Mouse (Mus musculus) small intestine, adult 2 months (tissue): ENCODE data around the gene Scn4b. TPM values are rescaled to one million over a fixed set of nuclear protein-coding genes. Genes with fewer than 3 reads are reported as not detected.

ENCODE experiments used
- H3K27ac ChIP-seq: fragments of 200-500 bp; 2 replicates; pipeline ENCODE4 v1.5.1; 2012; ENCODE audit warnings: low read depth, low read length, control low read depth, inconsistent platforms; ENCODE audit not compliant: insufficient read depth
- H3K27me3 ChIP-seq: fragments of 200-500 bp; 2 replicates; pipeline ENCODE4 v1.6.1; 2012; ENCODE audit warnings: mild to moderate bottlenecking, moderate library complexity, low read length, inconsistent platforms; ENCODE audit not compliant: control insufficient read depth, insufficient read depth
- H3K36me3 ChIP-seq: fragments of 200-500 bp; 2 replicates; pipeline ENCODE4 v1.6.1; 2012; ENCODE audit warnings: mild to moderate bottlenecking, low read length, control low read depth, inconsistent platforms; ENCODE audit not compliant: control insufficient read depth, insufficient read depth
- H3K4me1 ChIP-seq: fragments of 200-500 bp; 2 replicates; pipeline ENCODE4 v1.6.1; 2012; ENCODE audit warnings: low read length, inconsistent platforms, mixed read lengths; ENCODE audit not compliant: control insufficient read depth, insufficient read depth, insufficient read length
- H3K4me3 ChIP-seq: fragments of 200-500 bp; 2 replicates; pipeline ENCODE4 v1.5.1; 2012; ENCODE audit warnings: low read depth, mild to moderate bottlenecking, control low read depth, inconsistent platforms, low read length, moderate library complexity
- CTCF ChIP-seq: fragments of 200-500 bp; IDR thresholded peaks from 2 replicates; pipeline ENCODE4 v1.5.1; 2012; ENCODE audit warnings: low read depth, mild to moderate bottlenecking, control low read depth, inconsistent platforms, low read length, moderate library complexity, mixed read lengths; ENCODE audit not compliant: insufficient replicate concordance, insufficient read length; ENCODE audit errors: extremely low read depth
- POLR2A ChIP-seq: fragments of 200-500 bp; IDR thresholded peaks from 2 replicates; pipeline ENCODE4 v1.6.1; 2012; ENCODE audit warnings: low read depth, mild to moderate bottlenecking, control low read depth, inconsistent platforms, low read length, moderate library complexity
- WGBS: fragments of 180-500 bp; shearing (Covaris S2); methylation state at CpG from one replicate; pipeline ENCODE4 v1.1.7; 2018; 5-methylcytosine and 5-hydroxymethylcytosine counted together
- polyA plus RNA-seq: library from polyadenylated mRNA; depleted of rRNA; stranded (reverse); fragments of >200 nt; gene quantifications from 2 replicates; pipeline ENCODE4 v1.2.3, GENCODE M21; 2012

The Scn4b gene
- polyA plus RNA-seq, 1 experiment = 0.06 TPM

DNA sequence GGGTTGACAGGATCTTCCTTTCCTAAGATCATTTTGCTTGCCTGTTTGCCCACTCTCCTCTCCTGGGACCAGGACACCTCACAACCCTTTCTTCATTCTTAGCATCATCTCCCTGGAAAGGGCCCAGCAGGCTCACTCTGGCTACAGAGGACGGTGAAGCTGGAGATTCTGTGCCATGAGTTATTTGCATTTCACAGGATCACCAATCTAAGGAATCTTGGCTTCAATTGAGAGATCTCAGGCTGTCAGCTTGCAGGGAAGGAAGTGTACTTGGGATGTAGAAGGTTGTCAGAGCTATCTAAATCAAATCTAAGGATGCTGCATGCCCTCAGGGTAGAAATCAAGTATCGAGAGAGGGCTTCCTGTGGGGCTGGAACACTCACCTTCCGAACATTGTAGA is 35.3 kb downstream of the Scn4b start:
- Histone ChIP-seq H3K36me3 (peaks cover 47% of the 10 kb centered on the region), H3K27ac (no peak overlapping the region), H3K4me1 (no peaks in the 10 kb centered on the region), H3K4me3 (no peak overlapping the region), H3K27me3 (no peaks in the 10 kb centered on the region)
- TF ChIP-seq POLR2A (no peak), CTCF (no peak)
- 77% methylated on average over 3 of the region's 3 CpGs for WGBS

DNA sequence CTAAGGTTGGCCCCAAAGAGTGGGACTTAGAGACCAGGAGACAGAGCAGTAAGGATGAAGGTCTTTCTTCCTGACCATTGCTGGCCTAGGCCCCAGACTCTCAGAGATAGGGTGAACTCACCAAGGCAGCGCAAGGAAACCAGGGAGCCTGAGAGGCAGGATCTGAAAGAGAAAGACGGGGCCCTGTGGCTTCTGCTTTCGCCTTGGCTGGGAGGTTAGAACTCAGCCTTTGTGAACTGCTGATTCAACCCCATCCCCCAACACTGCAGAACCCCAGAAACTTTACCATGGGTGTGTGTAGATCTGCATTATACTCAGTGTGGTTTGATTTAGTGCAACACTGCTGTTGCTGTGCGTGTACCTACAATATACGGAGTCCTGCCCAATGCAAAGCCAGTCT is 41.1 kb downstream of the Scn4b start:
- 83% methylated on average over 5 of the region's 5 CpGs for WGBS
- Histone ChIP-seq H3K27me3 (no peaks in the 10 kb centered on the region), H3K4me1 (no peaks in the 10 kb centered on the region; the same call in 1 of the 2 replicates), H3K36me3 (peaks cover 68% of the 10 kb centered on the region), H3K4me3 (no peak overlapping the region), H3K27ac (no peak overlapping the region; the same call in 1 of the 2 replicates)
- TF ChIP-seq POLR2A (no peak), CTCF (no peak)

DNA sequence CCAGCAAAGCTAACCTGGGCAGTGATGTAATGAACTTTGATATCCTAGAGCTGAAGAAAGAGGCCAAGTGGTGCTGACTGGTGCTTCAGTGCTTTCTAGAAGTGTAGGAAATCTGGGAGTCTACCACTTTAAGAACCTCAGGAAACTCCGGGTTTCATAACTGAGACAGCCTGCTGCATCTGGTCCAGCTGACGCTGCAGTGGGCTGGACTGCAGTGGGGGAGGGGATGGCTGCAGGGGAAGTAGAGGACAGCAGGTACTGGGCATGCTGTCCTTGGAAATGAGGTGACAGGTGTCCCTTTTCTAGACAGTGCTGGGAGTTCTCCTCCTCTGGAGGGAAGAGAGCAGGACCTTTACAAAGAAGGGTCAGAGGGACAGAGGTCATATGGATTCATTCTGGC is 43.6 kb downstream of the Scn4b start, which contains the start of gene BC049352:
TSS of gene BC049352 (plus strand) at position 238 of the 400 bp plus-strand sequence.
- Histone ChIP-seq H3K4me1 (no peaks in the 10 kb centered on the region; the same call in 1 of the 2 replicates), H3K36me3 (peaks cover 72% of the 10 kb centered on the region), H3K27ac (no peak within 1 kb of the TSS), H3K4me3 (no peak within 1 kb of the TSS), H3K27me3 (no peaks in the 10 kb centered on the region)
- 25% methylated on average over 2 of the region's 2 CpGs for WGBS
- TF ChIP-seq CTCF (no peak), POLR2A (no peak)

DNA sequence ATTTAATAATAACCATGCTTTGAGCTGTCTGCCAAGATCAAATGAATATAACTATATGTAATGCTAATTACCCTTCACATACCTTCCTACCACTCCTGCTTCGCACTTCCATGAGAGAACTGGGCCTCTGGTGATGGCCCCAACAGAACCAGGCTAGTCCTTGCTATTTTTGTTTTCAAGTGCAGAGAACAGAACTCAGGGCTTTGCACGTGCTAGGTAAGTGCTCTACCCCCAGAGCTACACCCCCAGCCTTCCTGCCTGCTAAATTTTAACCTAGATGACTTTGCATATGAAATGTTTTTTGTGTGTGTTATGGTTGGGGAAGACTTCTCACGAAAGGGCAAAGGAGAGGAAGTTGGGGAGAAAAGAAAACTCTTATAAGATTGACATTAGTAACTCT is 44.3 kb downstream of the Scn4b start:
- no peaks in the 10 kb centered on the region; the same call in 1 of the 2 replicates for H3K4me1 ChIP-seq

DNA sequence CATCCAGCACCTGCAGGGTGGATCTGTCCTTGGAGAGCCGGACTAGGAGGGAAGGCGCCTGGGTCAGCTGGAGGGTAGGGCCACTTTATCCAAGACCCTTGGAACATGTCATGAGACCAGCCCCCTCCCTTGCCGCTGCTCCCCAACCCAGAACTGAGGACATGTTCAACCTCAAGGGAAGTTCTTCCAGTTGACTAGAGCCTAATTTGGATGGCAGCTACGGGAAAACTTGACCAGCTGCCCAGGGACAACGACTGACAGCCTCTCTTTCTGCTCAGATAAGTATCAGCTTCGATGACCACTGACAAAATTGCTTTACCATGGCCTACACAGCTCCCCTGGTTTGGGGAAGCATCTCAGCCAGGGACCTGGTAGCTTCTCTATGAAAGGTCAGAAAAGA is 45.1 kb downstream of the Scn4b start:
- no peak for TF ChIP-seq POLR2A
- TF ChIP-seq CTCF = no peak
- H3K4me3 ChIP-seq = no peak overlapping the region
- no peak overlapping the region for H3K27ac ChIP-seq
- no peaks in the 10 kb centered on the region for H3K27me3 ChIP-seq
- H3K36me3 ChIP-seq = peaks cover 70% of the 10 kb centered on the region
- 79% methylated on average over 6 of the region's 6 CpGs for WGBS
- peaks cover 6% of the 10 kb centered on the region for H3K4me1 ChIP-seq

More for the DNA sequence above, 44.3 kb downstream of the Scn4b start:
- H3K36me3 ChIP-seq = peaks cover 73% of the 10 kb centered on the region
- no peak overlapping the region for H3K4me3 ChIP-seq
- TF ChIP-seq CTCF (no peak), POLR2A (no peak)
- H3K27me3 ChIP-seq = no peaks in the 10 kb centered on the region
- WGBS = 49% methylated on average over 3 of the region's 3 CpGs
- H3K27ac ChIP-seq = no peak overlapping the region

DNA sequence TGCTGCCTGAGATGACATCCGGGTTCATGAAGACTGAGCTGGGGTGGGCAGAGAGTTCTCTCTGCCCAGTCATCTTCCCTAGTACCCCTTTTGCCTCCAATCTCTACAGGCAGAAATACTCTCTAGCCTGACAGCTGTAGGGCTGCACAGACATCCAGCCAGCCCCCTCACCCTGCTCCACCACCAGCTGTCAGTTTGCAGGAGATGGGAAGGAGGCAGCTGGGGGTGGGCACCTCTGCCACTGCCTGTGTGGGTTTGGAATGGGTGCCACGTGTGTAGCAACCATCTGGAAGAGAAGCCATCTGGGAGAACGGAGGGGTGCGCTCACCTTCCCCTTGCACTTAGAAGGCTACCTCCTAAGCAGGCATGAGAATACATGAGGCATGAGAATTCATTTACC is 47.1 kb downstream of the Scn4b start:
- Histone ChIP-seq H3K4me3 (no peak overlapping the region), H3K36me3 (peaks cover 53% of the 10 kb centered on the region), H3K27me3 (no peaks in the 10 kb centered on the region), H3K27ac (no peak overlapping the region), H3K4me1 (peaks cover 11% of the 10 kb centered on the region)
- no peak for TF ChIP-seq POLR2A
- no peak for TF ChIP-seq CTCF
- 83% methylated on average over 4 of the region's 4 CpGs for WGBS

DNA sequence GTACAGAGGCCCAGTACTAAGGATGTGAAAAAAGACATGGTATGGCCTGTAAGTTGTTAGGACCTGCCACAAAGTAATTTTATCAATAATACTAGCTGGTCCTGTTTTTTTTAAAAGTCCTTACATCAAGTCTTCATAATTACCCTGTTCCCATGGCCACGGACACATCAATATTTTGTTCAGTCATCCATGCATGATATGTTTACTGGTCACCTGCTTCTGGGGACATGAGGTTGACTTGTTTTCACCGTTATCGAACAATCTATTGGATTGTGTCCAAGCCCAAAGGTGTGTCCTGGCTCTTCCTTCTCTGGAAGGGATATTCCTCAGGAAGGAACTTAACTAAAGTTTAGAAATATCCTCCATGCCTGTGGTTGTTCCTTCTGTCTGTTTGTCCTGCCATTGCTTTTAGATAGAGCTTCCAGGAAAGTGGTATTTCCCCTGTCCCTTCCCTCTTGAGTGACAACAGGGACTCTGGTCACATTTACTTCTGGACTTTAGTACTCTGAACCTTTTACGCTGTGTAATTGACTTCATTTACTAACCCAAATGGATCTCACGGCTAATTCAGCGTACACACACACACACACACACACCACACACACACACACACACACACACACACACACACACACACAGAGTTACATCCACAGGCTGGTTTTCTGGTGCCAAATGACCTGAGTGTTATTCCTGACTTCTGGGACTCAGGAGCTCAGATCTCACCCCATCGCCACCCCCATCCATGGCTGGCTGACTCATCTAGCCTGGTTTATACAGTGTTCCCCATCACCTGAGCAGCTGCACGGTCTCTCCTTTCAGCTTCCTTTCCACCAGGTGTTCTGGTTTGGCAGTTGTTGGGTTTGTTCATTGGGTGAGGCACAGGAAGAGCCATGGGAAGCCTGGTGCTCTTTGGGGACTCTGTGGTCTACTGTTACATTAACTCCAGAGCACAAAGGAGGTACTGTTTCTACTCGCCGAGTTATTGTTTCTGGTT is 50.7 kb downstream of the Scn4b start:
- H3K27ac ChIP-seq = peak overlapping the region; percentile 83
- 25% methylated on average over 10 of the region's 10 CpGs for WGBS

More for the DNA sequence above, 50.7 kb downstream of the Scn4b start:
- Histone ChIP-seq H3K36me3 (peaks cover 36% of the 10 kb centered on the region), H3K4me3 (no peak overlapping the region), H3K27me3 (no peaks in the 10 kb centered on the region), H3K4me1 (peaks cover 19% of the 10 kb centered on the region)
- TF ChIP-seq POLR2A = no peak
- no peak for TF ChIP-seq CTCF
